Mouse (Mus musculus) adrenal gland (tissue): ENCODE data around the gene Thoc5.

Experiments used
- intact Hi-C: fragments of 180-260 bp; cut with DNase I; formaldehyde crosslinking; loops from one replicate; pipeline ENCODE4 v1.15.1; 2025
- long read RNA-seq, 2 experiments: library from polyadenylated mRNA; unstranded; transcript quantifications; one replicate each; pipeline ENCODE4 v2.0.0; 2020; ENCODE audit warnings: borderline replicate concordance in 1 of 2; ENCODE audit not compliant: insufficient replicate concordance in 1 of 2

Gene Thoc5
- long read RNA-seq, experiment 1, transcript Thoc5-201 (20 exons, 2,235 nt), result major isoform, 23 of 28 reads
- long read RNA-seq, experiment 1, partial matches to known transcripts, result 4 of 28 reads
- long read RNA-seq, experiment 1, other reads (novel, unspliced or antisense), result 1 of 28 reads
- long read RNA-seq, experiment 2, transcript Thoc5-201 (20 exons, 2,235 nt), result major isoform, 23 of 32 reads
- long read RNA-seq, experiment 2, partial matches to known transcripts, result 5 of 32 reads
- long read RNA-seq, experiment 2, other reads (novel, unspliced or antisense), result 4 of 32 reads

GRCm38 (mm10) chr11:4894848-4895816 is at the start of gene Thoc5:
TSS of gene Thoc5 (plus strand) at chr11:4895320.
- intact Hi-C loops, result no loop called here

GRCm38 (mm10) chr11:4848483-4849248 is 46.5 kb upstream of the Thoc5 start:
- intact Hi-C loops, result no loop called here

- intact Hi-C loops, result no loop called here
Observed at GRCm38 (mm10) chr11:4849258-4849943, 45.7 kb upstream of the Thoc5 start, which contains the start of gene Nf2. TSS of gene Nf2 (minus strand) at chr11:4849536.

GRCm38 (mm10) chr11:4850404-4850803 is 44.7 kb upstream of the Thoc5 start:
- intact Hi-C loops, result no loop called here

GRCm38 (mm10) chr11:4853021-4853420 is 42.1 kb upstream of the Thoc5 start:
- intact Hi-C loops, result no loop called here

- intact Hi-C loops, result no loop called here
Observed at GRCm38 (mm10) chr11:4854181-4854580, 40.9 kb upstream of the Thoc5 start.

GRCm38 (mm10) chr11:4858416-4858815 is 36.7 kb upstream of the Thoc5 start:
- intact Hi-C loops, result no loop called here

GRCm38 (mm10) chr11:4860986-4861385 is 34.1 kb upstream of the Thoc5 start:
- intact Hi-C loops, result loop anchor here (10.0 kb wide), 1 partner anchor 426 kb away; no protein-coding TSS in a partner anchor

GRCm38 (mm10) chr11:4861816-4862604 is 33.1 kb upstream of the Thoc5 start:
- intact Hi-C loops, result loop anchor here (10.0 kb wide), 1 partner anchor 427 kb away; no protein-coding TSS in a partner anchor

GRCm38 (mm10) chr11:4862730-4863129 is 32.4 kb upstream of the Thoc5 start:
- intact Hi-C loops, result loop anchor here (10.0 kb wide), 1 partner anchor 428 kb away; no protein-coding TSS in a partner anchor

- intact Hi-C loops, result loop anchor here (10.0 kb wide), 1 partner anchor 431 kb away; no protein-coding TSS in a partner anchor
Observed at GRCm38 (mm10) chr11:4865645-4866251, 29.4 kb upstream of the Thoc5 start.

GRCm38 (mm10) chr11:4873755-4874475 is 21.2 kb upstream of the Thoc5 start, which contains the start of gene Nipsnap1:
TSS of gene Nipsnap1 (plus strand) at chr11:4873951.
- intact Hi-C loops, result no loop called here

- intact Hi-C loops, result no loop called here
Observed at GRCm38 (mm10) chr11:4874551-4874950, 20.6 kb upstream of the Thoc5 start.

GRCm38 (mm10) chr11:4881087-4881486 is 14.0 kb upstream of the Thoc5 start:
- intact Hi-C loops, result no loop called here

- intact Hi-C loops, result no loop called here
Observed at GRCm38 (mm10) chr11:4882892-4883627, 12.1 kb upstream of the Thoc5 start.

GRCm38 (mm10) chr11:4885385-4885903 is 9.7 kb upstream of the Thoc5 start:
- intact Hi-C loops, result no loop called here

- intact Hi-C loops, result no loop called here
Observed at GRCm38 (mm10) chr11:4886987-4887386, 8.1 kb upstream of the Thoc5 start.

GRCm38 (mm10) chr11:4900437-4900836 is 5.3 kb downstream of the Thoc5 start:
- intact Hi-C loops, result no loop called here
